Mouse (Mus musculus): ENCODE measurements at regions not wholly inside any gene's neighbourhood (a gene's known extent, or its start where the extent isn't known, plus 50 kb on each side); places are given as distances from the start of the nearest gene placed in this dataset.
"Not testable (repeated sequence)": the region's sequence is repeated elsewhere in the genome, so short reads cannot be mapped to it uniquely, and the experiment has no call there.

DNA sequence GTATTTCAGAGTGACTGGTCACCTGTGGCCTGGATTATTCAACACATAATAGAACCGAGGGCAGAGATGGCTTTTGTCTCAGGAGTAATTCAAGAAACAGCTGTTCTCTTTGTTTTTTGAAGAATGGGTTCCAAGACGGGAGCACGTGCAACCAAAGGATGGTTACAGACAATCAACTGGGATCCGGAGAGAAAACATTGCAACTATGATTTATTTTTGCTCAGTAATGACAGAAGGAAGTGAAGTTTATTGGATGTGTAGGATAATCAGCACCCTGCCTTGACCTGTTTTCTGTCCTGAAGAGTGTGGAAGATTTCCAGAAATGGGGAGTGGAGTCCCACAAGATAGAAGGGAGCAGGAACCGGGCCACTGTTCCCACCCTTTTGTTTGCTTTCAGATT is 70.8 kb downstream of the Dusp6 start:
- H3K36me3 ChIP-seq (ENCODE audit: control insufficient read depth, insufficient read depth, low read length), result no peaks in the 10 kb centered on the region
- 80% methylated on average over 5 of the region's 5 CpGs for WGBS

DNA sequence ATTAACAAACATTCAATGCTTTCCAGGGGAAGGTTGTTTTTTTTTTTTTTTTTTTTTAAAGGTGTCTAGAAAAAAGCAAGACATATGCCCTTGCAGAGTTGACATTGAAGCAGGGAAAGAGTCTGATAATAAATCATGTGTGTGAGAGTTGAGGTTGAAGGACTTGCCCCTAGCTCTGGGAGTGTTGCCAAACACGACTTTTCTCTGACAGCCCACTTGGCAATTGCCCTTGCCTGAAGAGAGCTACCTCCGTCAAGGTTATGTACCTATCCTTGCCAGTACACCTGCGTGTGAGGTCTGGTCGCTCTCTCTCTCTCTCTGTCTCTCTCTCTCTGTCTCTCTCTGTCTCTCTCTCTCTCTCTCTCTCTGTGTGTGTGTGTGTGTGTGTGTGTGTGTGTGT is 73.1 kb downstream of the Dusp6 start:
- H3K27ac ChIP-seq (ENCODE audit: insufficient read depth, low read depth, low read length), result no peak overlapping the region
- TF ChIP-seq CTCF (IDR thresholded peaks at IDR 0.05; ENCODE audit: extremely low read depth, insufficient read length, insufficient replicate concordance, low read depth, low read length), result no peak
- no peak for TF ChIP-seq POLR2A (IDR thresholded peaks at IDR 0.05; ENCODE audit: low read depth, low read length)
- H3K4me3 ChIP-seq (ENCODE audit: low read depth, low read length), result no peak overlapping the region
- WGBS, result 60% methylated on average over 4 of the region's 4 CpGs
- H3K27me3 ChIP-seq (ENCODE audit: control insufficient read depth, insufficient read depth, low read length), result no peaks in the 10 kb centered on the region
- no peaks in the 10 kb centered on the region for H3K36me3 ChIP-seq (ENCODE audit: control insufficient read depth, insufficient read depth, low read length)
- H3K4me1 ChIP-seq (ENCODE audit: control insufficient read depth, insufficient read depth, insufficient read length, low read length), result no peaks in the 10 kb centered on the region

More for the DNA sequence above, 70.8 kb downstream of the Dusp6 start:
- TF ChIP-seq CTCF (IDR thresholded peaks at IDR 0.05; ENCODE audit: extremely low read depth, insufficient read length, insufficient replicate concordance, low read depth, low read length), result no peak
- TF ChIP-seq POLR2A (IDR thresholded peaks at IDR 0.05; ENCODE audit: low read depth, low read length), result no peak
- H3K27me3 ChIP-seq (ENCODE audit: control insufficient read depth, insufficient read depth, low read length), result no peaks in the 10 kb centered on the region
- no peak overlapping the region for H3K27ac ChIP-seq (ENCODE audit: insufficient read depth, low read depth, low read length)
- H3K4me3 ChIP-seq (ENCODE audit: low read depth, low read length), result no peak overlapping the region
- H3K4me1 ChIP-seq (ENCODE audit: control insufficient read depth, insufficient read depth, insufficient read length, low read length), result no peaks in the 10 kb centered on the region

DNA sequence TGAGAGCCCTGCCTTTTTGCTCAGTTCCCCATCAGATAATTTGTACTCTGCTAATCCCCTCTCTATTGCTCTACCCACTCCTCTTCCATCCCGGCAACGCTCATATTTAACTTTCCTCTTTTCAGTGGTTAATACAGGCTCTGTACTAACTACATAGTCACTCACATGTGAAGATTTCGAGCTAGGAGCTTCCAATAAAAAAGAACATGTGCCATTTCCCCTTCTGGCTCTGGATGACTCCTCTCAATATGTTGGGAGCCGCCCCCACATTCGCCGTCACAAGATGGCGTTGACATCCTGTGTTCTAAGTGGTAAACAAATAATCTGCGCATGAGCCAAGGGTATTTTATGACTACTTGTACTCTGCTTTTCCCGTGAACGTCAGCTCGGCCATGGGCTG is 75.8 kb downstream of the Dusp6 start:
- WGBS, result 95% methylated on average over 8 of the region's 11 CpGs
- H3K27me3 ChIP-seq (ENCODE audit: control insufficient read depth, insufficient read depth, low read length); H3K4me1 ChIP-seq (ENCODE audit: control insufficient read depth, insufficient read depth, insufficient read length, low read length): not testable (repeated sequence)

DNA sequence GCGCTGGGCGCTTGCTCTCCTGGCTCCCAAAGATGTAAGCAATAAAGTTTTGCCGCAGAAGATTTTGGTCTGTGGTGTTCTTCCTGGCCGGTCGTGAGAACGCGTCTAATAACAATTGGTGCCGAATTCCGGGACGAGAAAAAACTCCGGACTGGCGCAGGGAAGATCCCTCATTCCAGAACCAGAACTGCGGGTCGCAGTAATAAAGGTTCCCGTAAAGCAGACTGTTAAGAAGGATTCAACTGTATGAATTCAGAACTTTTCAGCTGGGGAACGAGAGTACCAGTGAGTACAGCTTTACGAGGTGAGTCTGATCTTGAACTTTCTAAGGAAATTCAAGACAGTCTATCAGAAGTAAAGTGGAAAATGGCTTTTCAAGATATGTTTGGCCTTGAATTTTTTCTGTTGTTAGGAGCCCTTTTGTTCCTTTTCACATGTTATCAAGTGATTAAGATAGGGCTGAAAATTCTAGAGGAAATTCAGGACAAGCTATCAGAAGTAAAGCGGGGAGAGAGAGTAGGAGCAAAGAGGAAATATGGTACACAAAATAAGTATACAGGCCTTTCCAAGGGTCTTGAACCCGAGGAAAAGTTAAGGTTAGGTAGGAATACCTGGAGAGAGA is 76.4 kb downstream of the Dusp6 start:
- H3K4me3 ChIP-seq (ENCODE audit: low read depth, low read length); H3K27ac ChIP-seq (ENCODE audit: insufficient read depth, low read depth, low read length); H3K36me3 ChIP-seq (ENCODE audit: control insufficient read depth, insufficient read depth, low read length); H3K27me3 ChIP-seq (ENCODE audit: control insufficient read depth, insufficient read depth, low read length); H3K4me1 ChIP-seq (ENCODE audit: control insufficient read depth, insufficient read depth, insufficient read length, low read length): not testable (repeated sequence)
- 96% methylated on average over 14 of the region's 19 CpGs for WGBS

More for the DNA sequence above, 75.8 kb downstream of the Dusp6 start:
- H3K27ac ChIP-seq (ENCODE audit: insufficient read depth, low read depth, low read length); H3K4me3 ChIP-seq (ENCODE audit: low read depth, low read length); H3K36me3 ChIP-seq (ENCODE audit: control insufficient read depth, insufficient read depth, low read length): not testable (repeated sequence)

DNA sequence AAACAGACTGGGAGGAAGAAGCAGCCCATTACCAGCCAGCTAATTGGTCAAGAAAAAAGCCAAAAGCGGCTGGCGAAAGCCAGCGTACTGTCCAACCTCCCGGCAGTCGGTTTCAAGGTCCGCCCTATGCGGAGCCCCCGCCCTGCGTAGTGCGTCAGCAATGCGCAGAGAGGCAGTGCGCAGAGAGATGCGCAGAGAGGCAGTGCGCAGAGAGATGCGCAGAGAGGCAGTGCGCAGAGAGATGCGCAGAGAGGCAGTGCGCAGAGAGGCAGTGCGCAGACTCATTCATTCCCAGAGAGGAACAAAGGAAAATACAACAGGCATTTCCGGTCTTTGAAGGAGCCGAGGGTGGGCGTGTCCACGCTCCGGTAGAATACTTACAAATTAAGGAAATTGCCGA is 77.0 kb downstream of the Dusp6 start:
- H3K36me3 ChIP-seq (ENCODE audit: control insufficient read depth, insufficient read depth, low read length); H3K27me3 ChIP-seq (ENCODE audit: control insufficient read depth, insufficient read depth, low read length); H3K27ac ChIP-seq (ENCODE audit: insufficient read depth, low read depth, low read length); H3K4me3 ChIP-seq (ENCODE audit: low read depth, low read length); H3K4me1 ChIP-seq (ENCODE audit: control insufficient read depth, insufficient read depth, insufficient read length, low read length): not testable (repeated sequence)
- WGBS, result 97% methylated on average over 9 of the region's 25 CpGs

DNA sequence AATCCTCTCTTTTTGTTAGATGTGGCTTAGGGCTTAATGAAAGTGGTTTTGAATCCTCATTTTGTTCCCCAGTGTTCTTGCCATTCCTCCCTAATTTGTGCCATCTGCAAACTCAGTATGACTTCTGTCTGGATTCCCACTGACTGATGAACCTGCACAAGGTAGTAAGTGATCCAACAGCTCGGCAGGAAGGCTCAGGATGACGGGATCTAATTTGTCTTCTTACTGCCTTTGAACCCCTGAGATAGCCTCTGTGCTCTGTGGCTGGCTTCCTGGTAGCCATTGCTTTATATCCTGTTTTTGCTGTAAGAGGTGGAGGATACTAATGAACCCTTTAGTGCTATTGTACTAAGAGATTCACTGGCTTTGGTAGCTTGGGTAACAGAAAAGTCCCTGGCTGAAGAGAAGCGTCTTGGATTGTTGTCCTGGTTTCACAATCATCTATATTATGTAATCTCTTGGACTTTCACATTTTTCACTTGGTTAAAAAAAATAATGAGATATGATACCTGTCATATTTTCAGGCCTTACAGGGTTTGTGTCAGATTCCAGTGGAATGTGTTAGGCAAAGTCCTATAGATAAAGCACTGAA is 86.2 kb downstream of the Dusp6 start:
- WGBS, result 68% methylated on average over 3 of the region's 3 CpGs
- no peak overlapping the region for H3K27ac ChIP-seq (ENCODE audit: insufficient read depth, low read depth, low read length)
- H3K4me3 ChIP-seq (ENCODE audit: low read depth, low read length), result no peak overlapping the region
- no peaks in the 10 kb centered on the region for H3K27me3 ChIP-seq (ENCODE audit: control insufficient read depth, insufficient read depth, low read length)
- no peaks in the 10 kb centered on the region for H3K36me3 ChIP-seq (ENCODE audit: control insufficient read depth, insufficient read depth, low read length)
- H3K4me1 ChIP-seq (ENCODE audit: control insufficient read depth, insufficient read depth, insufficient read length, low read length), result peaks cover 3% of the 10 kb centered on the region; the same call in 1 of the 2 replicates
- no peak for TF ChIP-seq POLR2A (IDR thresholded peaks at IDR 0.05; ENCODE audit: low read depth, low read length)
- TF ChIP-seq CTCF (IDR thresholded peaks at IDR 0.05; ENCODE audit: extremely low read depth, insufficient read length, insufficient replicate concordance, low read depth, low read length), result no peak

DNA sequence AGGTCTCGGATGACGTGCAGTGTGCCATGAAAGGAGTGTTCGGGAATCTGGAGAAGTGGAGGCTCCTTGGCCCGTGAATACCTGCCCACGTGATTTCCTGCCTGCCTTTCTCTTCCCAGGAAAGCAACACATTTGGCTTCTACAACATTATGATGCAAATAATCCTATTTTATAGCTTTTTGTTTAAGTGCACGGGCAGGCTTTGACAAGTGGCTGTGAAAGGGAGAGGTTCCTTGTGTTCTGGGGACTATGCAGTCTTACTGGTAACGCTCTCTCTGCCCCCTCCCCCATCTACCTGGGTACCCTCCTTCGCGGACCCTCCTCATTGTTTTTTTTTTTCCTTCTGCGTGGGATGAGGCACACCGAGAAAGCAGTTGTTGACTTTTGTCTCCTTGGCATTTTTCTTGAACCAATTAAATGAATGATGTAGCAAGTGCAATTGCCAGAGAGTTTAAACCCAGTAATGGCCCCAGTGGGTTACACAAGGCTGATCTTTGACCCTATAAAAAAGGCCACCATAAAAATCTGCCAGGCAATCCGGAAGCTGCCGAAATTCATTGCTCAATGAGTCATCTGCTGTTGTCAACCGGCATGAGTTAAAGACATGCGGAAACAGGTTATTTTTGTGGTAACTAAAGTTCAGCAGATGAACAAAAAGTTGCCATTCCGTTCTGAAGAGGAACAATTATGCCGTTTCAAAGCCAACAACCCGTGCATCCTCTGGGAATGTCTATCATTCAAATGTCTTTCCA is 90.7 kb downstream of the Dusp6 start:
- H3K4me1 ChIP-seq (ENCODE audit: control insufficient read depth, insufficient read depth, insufficient read length, low read length), result peaks cover 6% of the 10 kb centered on the region; the same call in 1 of the 2 replicates
- peak overlapping the region; percentile 29; the same call in 1 of the 2 replicates for H3K4me3 ChIP-seq (ENCODE audit: low read depth, low read length)
- no peak for TF ChIP-seq CTCF (IDR thresholded peaks at IDR 0.05; ENCODE audit: extremely low read depth, insufficient read length, insufficient replicate concordance, low read depth, low read length)
- TF ChIP-seq POLR2A (IDR thresholded peaks at IDR 0.05; ENCODE audit: low read depth, low read length), result no peak
- H3K27ac ChIP-seq (ENCODE audit: insufficient read depth, low read depth, low read length), result peak overlapping the region; percentile 75
- H3K36me3 ChIP-seq (ENCODE audit: control insufficient read depth, insufficient read depth, low read length), result no peaks in the 10 kb centered on the region
- H3K27me3 ChIP-seq (ENCODE audit: control insufficient read depth, insufficient read depth, low read length), result no peaks in the 10 kb centered on the region
- WGBS, result 26% methylated on average over 18 of the region's 18 CpGs

All from small intestine, adult 2 months (tissue).